Mouse (Mus musculus): ENCODE results near the gene Bckdhb. TPM values are rescaled to one million over a fixed set of nuclear protein-coding genes. Genes with fewer than 3 reads are reported as not detected.
"Not testable (repeated sequence)": the region's sequence is repeated elsewhere in the genome, so short reads cannot be mapped to it uniquely, and the experiment has no call there.

Gene Bckdhb
- total RNA-seq, 2 experiments from 2014 or later, result 27.3 to 53.4 TPM

- no peak for DNase-seq
- intact Hi-C loops (cut with DNase I), result no loop called here
Measured at GRCm38 (mm10) chr9:84041631-84042277, 116.8 kb downstream of the Bckdhb start.

- DNase-seq, result no peak
- intact Hi-C loops (cut with DNase I), result no loop called here
Measured at GRCm38 (mm10) chr9:84042539-84042938, 117.6 kb downstream of the Bckdhb start.

GRCm38 (mm10) chr9:84044136-84044535, 119.2 kb downstream of the Bckdhb start:
- no peak for DNase-seq
- intact Hi-C loops (cut with DNase I), result no loop called here

- no peak for DNase-seq
- intact Hi-C loops (cut with DNase I), result no loop called here
Measured at GRCm38 (mm10) chr9:84045632-84046031, 120.7 kb downstream of the Bckdhb start.

GRCm38 (mm10) chr9:84046334-84046733, 121.4 kb downstream of the Bckdhb start:
- intact Hi-C loops (cut with DNase I), result no loop called here

GRCm38 (mm10) chr9:84046961-84047360, 122.0 kb downstream of the Bckdhb start:
- DNase-seq, result no peak
- intact Hi-C loops (cut with DNase I), result no loop called here

More at GRCm38 (mm10) chr9:84046334-84046733, 121.4 kb downstream of the Bckdhb start:
- no peak for DNase-seq

GRCm38 (mm10) chr9:84047436-84047835, 122.5 kb downstream of the Bckdhb start:
- intact Hi-C loops (cut with DNase I), result no loop called here
- no peak for DNase-seq

- no peak for DNase-seq
- intact Hi-C loops (cut with DNase I), result no loop called here
Measured at GRCm38 (mm10) chr9:84049142-84049541, 124.2 kb downstream of the Bckdhb start.

- DNase-seq, result no peak
- intact Hi-C loops (cut with DNase I), result no loop called here
Measured at GRCm38 (mm10) chr9:84050867-84051635, 126.1 kb downstream of the Bckdhb start.

GRCm38 (mm10) chr9:84055125-84055807, 130.3 kb downstream of the Bckdhb start:
- DNase-seq, result no peak
- intact Hi-C loops (cut with DNase I), result no loop called here

GRCm38 (mm10) chr9:84060781-84061180, 135.8 kb downstream of the Bckdhb start:
- DNase-seq; intact Hi-C loops (cut with DNase I): not testable (repeated sequence)

GRCm38 (mm10) chr9:84063617-84064016, 138.7 kb downstream of the Bckdhb start:
- DNase-seq, result no peak
- intact Hi-C loops (cut with DNase I), result no loop called here

GRCm38 (mm10) chr9:84064113-84064512, 139.2 kb downstream of the Bckdhb start:
- intact Hi-C loops (cut with DNase I), result no loop called here
- DNase-seq, result no peak

- DNase-seq, result no peak
- intact Hi-C loops (cut with DNase I), result no loop called here
Measured at GRCm38 (mm10) chr9:84070247-84070646, 145.3 kb downstream of the Bckdhb start.

GRCm38 (mm10) chr9:84070740-84071139, 145.8 kb downstream of the Bckdhb start:
- intact Hi-C loops (cut with DNase I), result no loop called here
- no peak for DNase-seq

GRCm38 (mm10) chr9:84072534-84072933, 147.6 kb downstream of the Bckdhb start:
- intact Hi-C loops (cut with DNase I), result no loop called here
- no peak for DNase-seq

- no peak for DNase-seq
- intact Hi-C loops (cut with DNase I), result no loop called here
Measured at GRCm38 (mm10) chr9:84073237-84073636, 148.3 kb downstream of the Bckdhb start.

GRCm38 (mm10) chr9:84083551-84083950, 158.6 kb downstream of the Bckdhb start:
- intact Hi-C loops (cut with DNase I), result no loop called here
- no peak for DNase-seq

- intact Hi-C loops (cut with DNase I), result no loop called here
Measured at GRCm38 (mm10) chr9:84084686-84085085, 159.7 kb downstream of the Bckdhb start.

GRCm38 (mm10) chr9:84090316-84091063, 165.5 kb downstream of the Bckdhb start:
- intact Hi-C loops (cut with DNase I), result no loop called here

More at GRCm38 (mm10) chr9:84084686-84085085, 159.7 kb downstream of the Bckdhb start:
- DNase-seq, result no peak

GRCm38 (mm10) chr9:84092994-84093393, 168.0 kb downstream of the Bckdhb start:
- DNase-seq, result no peak
- intact Hi-C loops (cut with DNase I), result no loop called here

More at GRCm38 (mm10) chr9:84090316-84091063, 165.5 kb downstream of the Bckdhb start:
- DNase-seq, result no peak
